Mouse (Mus musculus): ENCODE measurements around the gene Nexn.

- TF ChIP-seq CTCF (IDR thresholded peaks at IDR 0.05; ENCODE audit: extremely low read depth, insufficient read depth, low read length) (no peak), POLR2A (IDR thresholded peaks at IDR 0.05; ENCODE audit: extremely low read depth, insufficient read depth, low read length) (no peak)
Measured at GRCm38 (mm10) chr3:152208096-152208885, 57.9 kb downstream of the Nexn start.
